In the genomic region with DNA sequence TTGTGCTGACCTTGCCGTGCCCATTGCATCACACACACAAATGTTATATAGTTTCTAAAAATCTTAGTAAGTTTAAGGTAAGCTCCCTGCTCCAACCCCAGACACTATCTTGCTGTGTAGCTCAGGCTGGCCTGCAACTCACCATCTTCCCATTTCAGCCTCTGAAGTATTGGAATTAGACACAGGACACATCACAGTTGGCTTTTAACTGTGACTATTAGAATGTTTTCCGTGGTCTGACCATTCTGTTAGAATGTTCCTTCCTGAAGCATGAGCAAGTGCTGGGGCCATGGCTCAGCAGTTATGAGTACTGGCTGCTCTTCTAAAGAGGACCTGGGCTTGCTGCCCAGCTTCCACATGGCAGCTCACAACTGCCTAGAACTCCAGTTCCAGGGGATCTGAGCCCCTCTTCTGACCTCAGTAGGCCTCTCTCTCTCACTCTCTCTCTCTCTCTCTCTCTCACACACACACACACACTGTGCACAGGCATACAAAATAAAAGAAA, we compare ENCODE assay signal across 33 mouse cellular contexts. TPM values are rescaled to one million over a fixed set of nuclear protein-coding genes. Genes with fewer than 3 reads are reported as not detected.
DNase-seq lines count a peak whose midpoint lies in the region; ATAC-seq and TF ChIP-seq lines count a peak whose summit lies in the region.
"Had no signal": no experiment of that assay in that cellular context is flagged by ENCODE, and none has a peak within 500 bp of the region (broad histone marks: within the 10 kb centered on the region; RNA-seq: fewer than 3 reads in every experiment).

No protein-coding gene starts in this region.

- H3K9ac ChIP-seq in kidney, embryonic 14.5 days (ENCODE audit: low read depth, low read length): no peak overlapping the region
- H3K9ac ChIP-seq: embryonic facial prominence, embryonic 13.5 days; forebrain, embryonic 13.5 days; kidney, embryonic 15.5 days; midbrain, embryonic 13.5 days had no signal

- ATAC-seq in kidney, embryonic 14.5 days (ENCODE audit: low FRiP score, low TSS enrichment): no peak
- ATAC-seq: forebrain, embryonic 13.5 days; hindbrain, postnatal 0 days; intestine, embryonic 16.5 days; midbrain, embryonic 13.5 days had no signal

- H3K27ac ChIP-seq in kidney, adult 2 months (ENCODE audit: insufficient read depth, low read depth, low read length): no peak overlapping the region
- H3K27ac ChIP-seq in kidney, embryonic 14.5 days (ENCODE audit: low read depth, low read length): no peak overlapping the region
- peak overlapping the region; percentile 44; the same call in 1 of the 2 replicates for H3K27ac ChIP-seq in embryonic fibroblast, embryonic 13.5 days (ENCODE audit: insufficient read depth, low read length)
- H3K27ac ChIP-seq: embryonic facial prominence, embryonic 13.5 days; forebrain, embryonic 13.5 days; hindbrain, postnatal 0 days; kidney, embryonic 15.5 days; midbrain, embryonic 13.5 days had no signal

- WGBS in kidney, adult 2 months: 72% methylated on average over 2 of the region's 2 CpGs
- 88% methylated on average over 2 of the region's 2 CpGs for WGBS in kidney, embryonic 14.5 days

- no peak for TF ChIP-seq CTCF in kidney, adult 2 months (conservative IDR thresholded peaks at IDR 0.05; ENCODE audit: insufficient read depth, insufficient read length, low read depth, low read length)
- no peak for TF ChIP-seq CTCF in embryonic fibroblast, embryonic 13.5 days (IDR thresholded peaks at IDR 0.05; ENCODE audit: borderline replicate concordance, insufficient read depth, low read length)

- no peaks in the 10 kb centered on the region for H3K36me3 ChIP-seq in kidney, adult 2 months (ENCODE audit: control insufficient read depth, insufficient read depth, low read length)
- H3K36me3 ChIP-seq in kidney, embryonic 14.5 days (ENCODE audit: control insufficient read depth, insufficient read depth, low read length): no peaks in the 10 kb centered on the region
- H3K36me3 ChIP-seq: embryonic facial prominence, embryonic 13.5 days; kidney, embryonic 15.5 days; midbrain, embryonic 13.5 days had no signal

- no peaks in the 10 kb centered on the region for H3K4me1 ChIP-seq in kidney, adult 2 months (ENCODE audit: control insufficient read depth, insufficient read depth, low read length)
- H3K4me1 ChIP-seq in kidney, embryonic 14.5 days (ENCODE audit: control insufficient read depth, insufficient read depth, low read length): no peaks in the 10 kb centered on the region; the same call in 1 of the 2 replicates
- no peaks in the 10 kb centered on the region for H3K4me1 ChIP-seq in embryonic fibroblast, embryonic 13.5 days (ENCODE audit: control insufficient read depth, insufficient read depth, low read length)

- no peak for TF ChIP-seq POLR2A in kidney, adult 2 months (IDR thresholded peaks at IDR 0.05; ENCODE audit: low read depth, low read length)
- no peak for TF ChIP-seq POLR2A in embryonic fibroblast, embryonic 13.5 days (IDR thresholded peaks at IDR 0.05; ENCODE audit: low read depth, low read length)

- no peak overlapping the region for H3K4me3 ChIP-seq in kidney, adult 2 months (ENCODE audit: insufficient read depth, low read depth, low read length)
- H3K4me3 ChIP-seq in kidney, embryonic 14.5 days (ENCODE audit: low read length): no peak overlapping the region
- H3K4me3 ChIP-seq in embryonic fibroblast, embryonic 13.5 days (ENCODE audit: insufficient read depth, low read length): no peak overlapping the region
- H3K4me3 ChIP-seq: embryonic facial prominence, embryonic 13.5 days; forebrain, embryonic 13.5 days; kidney, embryonic 15.5 days; midbrain, embryonic 13.5 days had no signal

- no peaks in the 10 kb centered on the region for H3K27me3 ChIP-seq in kidney, adult 2 months (replicated peaks; ENCODE audit: control insufficient read depth, insufficient read depth, low read length)
- no peaks in the 10 kb centered on the region for H3K27me3 ChIP-seq in kidney, embryonic 14.5 days (ENCODE audit: control insufficient read depth, insufficient read depth, low read length)
- H3K27me3 ChIP-seq: forebrain, embryonic 13.5 days had no signal

- H3K4me2 ChIP-seq in kidney, embryonic 14.5 days (replicated peaks; ENCODE audit: low read depth, low read length): no peak overlapping the region
- H3K4me2 ChIP-seq: embryonic facial prominence, embryonic 13.5 days; forebrain, embryonic 13.5 days; heart, embryonic 11.5 days; kidney, embryonic 15.5 days; midbrain, embryonic 13.5 days had no signal

- H3K9me3 ChIP-seq in kidney, embryonic 14.5 days (ENCODE audit: control insufficient read depth, low read length): no peaks in the 10 kb centered on the region
- H3K9me3 ChIP-seq: embryonic facial prominence, embryonic 13.5 days; forebrain, embryonic 13.5 days; kidney, embryonic 15.5 days; midbrain, embryonic 13.5 days had no signal

- DNase-seq in cerebellum, postnatal 10 days: peak; percentile 35 to 57
- no peak for DNase-seq in cerebellum, postnatal 25 days
- DNase-seq in kidney, adult 2 months: peak; percentile 17
- peak; percentile 36 for DNase-seq in 3134 (ENCODE audit: extremely low read depth, insufficient read length, low spot score)
- DNase-seq in adrenal gland, postnatal 36 days: no peak
- DNase-seq in thymus, postnatal 36 days: no peak
- DNase-seq: adrenal gland, adult 8-10 months; cerebellum, adult 18-20 months; cerebellum, postnatal 36 days; embryo, embryonic 11 days; left cerebral cortex, postnatal 4 days; right cerebral cortex, postnatal 14 days; spleen, adult 18-20 months; thymus, postnatal 14 days had no signal

RNA-seq across cellular contexts. Expression of a gene that starts 1.1 kb away (rescaled TPM):
- not detected in 2 replicates for polyA plus RNA-seq in kidney, adult 2 months (2012; rRNA removed)
- not detected in 2 replicates for polyA plus RNA-seq in kidney, embryonic 14.5 days (2014; fragmentation: Nextera tagmentation; extraction: Ambion mirVana)
- not detected in 2 replicates for polyA plus RNA-seq in embryonic fibroblast, embryonic 13.5 days (2011; ENCODE audit: insufficient read length, low read depth, missing spikeins)
- not detected for total RNA-seq in adrenal gland, postnatal 36 days (2021)
- total RNA-seq: adrenal gland, adult 8-10 months; ES-E14; gastrocnemius, postnatal 4 days; hindbrain, postnatal 0 days; layer of hippocampus, postnatal 14 days; left cerebral cortex, adult 8-10 months; left cerebral cortex, postnatal 4 days; liver, adult 2 months; monocyte, adult 5-6 weeks had no signal
- polyA plus RNA-seq: embryonic facial prominence, embryonic 13.5 days; forebrain, embryonic 13.5 days; frontal cortex, adult 2 months; heart, embryonic 11.5 days; heart, postnatal 0 days; hindbrain, embryonic 11.5 days; hindbrain, postnatal 0 days; intestine, embryonic 16.5 days; kidney, embryonic 15.5 days; liver, adult 2 months; liver, embryonic 16.5 days had no signal

RNA-seq across cellular contexts. Expression of a gene that starts 5.3 kb away (rescaled TPM):
- 7.0 and 8.6 TPM in 2 replicates for polyA plus RNA-seq in kidney, adult 2 months (2012; rRNA removed)
- 57.0 and 59.1 TPM in 2 replicates for polyA plus RNA-seq in kidney, embryonic 14.5 days (2014; fragmentation: Nextera tagmentation; extraction: Ambion mirVana)
- 22.0 and 29.8 TPM in 2 replicates for polyA plus RNA-seq in embryonic fibroblast, embryonic 13.5 days (2011; ENCODE audit: insufficient read length, low read depth, missing spikeins)
- 10 to 100 TPM; 12.0 to 12.2 TPM for total RNA-seq in adrenal gland, postnatal 36 days (2021)

RNA-seq across cellular contexts. Expression of a gene that starts 25.4 kb away (rescaled TPM):
- polyA plus RNA-seq in kidney, adult 2 months (2012; rRNA removed): 15.7 and 16.0 TPM in 2 replicates
- 18.5 and 20.7 TPM in 2 replicates for polyA plus RNA-seq in kidney, embryonic 14.5 days (2014; fragmentation: Nextera tagmentation; extraction: Ambion mirVana)
- 2.8 and 3.1 TPM in 2 replicates for polyA plus RNA-seq in embryonic fibroblast, embryonic 13.5 days (2011; ENCODE audit: insufficient read length, low read depth, missing spikeins)
- total RNA-seq in adrenal gland, postnatal 36 days (2021): 1 to 10 TPM; 1.7 to 2.1 TPM

Comparison
In these comparisons a context has a peak if more than half of its experiments do, and no peak if none do; other contexts are left out.
1. DNase-seq: peak in cerebellum, postnatal 10 days (2 of 2), kidney, adult 2 months (single experiment) and 3134 (single experiment); none in cerebellum, postnatal 25 days (0 of 2), adrenal gland, postnatal 36 days (0 of 2) and thymus, postnatal 36 days (0 of 2).